Comparison of ENCODE assay signal across 7 mouse cellular contexts in the genomic region with DNA sequence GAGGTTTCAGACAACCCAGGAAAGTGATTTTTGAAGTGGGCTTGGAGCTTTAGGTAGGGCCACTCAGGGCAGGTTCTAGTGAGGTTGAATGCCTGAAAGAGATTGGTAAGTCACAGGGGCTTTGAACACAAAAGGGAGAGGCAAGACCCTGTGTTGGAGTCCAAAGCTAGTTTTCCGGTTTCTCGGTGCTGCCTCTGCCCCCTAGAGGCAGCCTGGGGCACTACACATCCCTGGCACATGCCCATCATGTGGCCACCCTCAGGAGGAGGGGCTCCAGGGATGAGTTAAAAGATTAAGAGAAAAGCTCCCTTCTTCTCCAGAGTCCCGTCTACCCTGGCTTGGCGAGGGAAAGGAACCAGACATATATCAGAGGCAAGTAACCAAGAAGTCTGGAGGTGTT. TPM values are rescaled to one million over a fixed set of nuclear protein-coding genes. Genes with fewer than 3 reads are reported as not detected.
DNase-seq lines count a peak whose midpoint lies in the region; TF ChIP-seq lines count a peak whose summit lies in the region.

Gene Mc1r, plus strand, starts transcription at position 322 of the 400 bp plus-strand sequence.

- H3K36me3 ChIP-seq in E14TG2a.4 (ENCODE audit: insufficient read depth, low read length): peaks cover 21% of the 10 kb centered on the region

- H3K9me3 ChIP-seq in E14TG2a.4 (ENCODE audit: low read length): no peaks in the 10 kb centered on the region

- no peak within 1 kb of the TSS for H3K27ac ChIP-seq in layer of hippocampus, adult 2 months

- H3K27me3 ChIP-seq in E14TG2a.4 (ENCODE audit: insufficient read depth, low read length): peaks cover 42% of the 10 kb centered on the region

- H3K4me1 ChIP-seq in E14TG2a.4 (replicated peaks; ENCODE audit: low read depth, low read length): peaks cover 61% of the 10 kb centered on the region

- DNase-seq in B cell, adult 2 months: peak; percentile 81 to 84
- peak; percentile 68 to 79 for DNase-seq in cerebellum, adult 18-20 months
- peak; percentile 63 for DNase-seq in gastrocnemius, postnatal 10 days
- DNase-seq in layer of hippocampus, adult 2 months (ENCODE audit: low spot score in 2 of 2): peak; percentile 75 to 82
- peak; percentile 48 for DNase-seq in lung, postnatal 25 days (ENCODE audit: low spot score)
- DNase-seq in right cerebral cortex, postnatal 10 days (ENCODE audit: low spot score in 2 of 2): peak; percentile 81 to 83

- 0 out of 2 replicates have a peak within 1 kb of the TSS, but pooled peaks have one; percentile 3 for H3K4me3 ChIP-seq in E14TG2a.4 (replicated peaks; ENCODE audit: low read length)
- no peak within 1 kb of the TSS for H3K4me3 ChIP-seq in layer of hippocampus, adult 2 months

- TF ChIP-seq CTCF in E14TG2a.4 (conservative IDR thresholded peaks at IDR 0.05; ENCODE audit: low read length): peak; percentile 96
- TF ChIP-seq CTCF in layer of hippocampus, adult 2 months (conservative IDR thresholded peaks at IDR 0.05): peak; percentile 96

RNA-seq across cellular contexts. Expression of gene Mc1r, which starts in this region (rescaled TPM):
- not detected for total RNA-seq in gastrocnemius, postnatal 10 days (2021)
- not detected for total RNA-seq in layer of hippocampus, adult 2 months (2021)

Comparison
In these comparisons a context has a peak if more than half of its experiments do, and no peak if none do; other contexts are left out.
1. Peak in DNase-seq in gastrocnemius, postnatal 10 days; RNA of the gene not detected or under 1 TPM.
2. Peak in DNase-seq in layer of hippocampus, adult 2 months; RNA of the gene not detected or under 1 TPM.